Mouse (Mus musculus) kidney, embryonic 15.5 days (tissue): Measurements from ENCODE around the gene Ica1. TPM values are rescaled to one million over a fixed set of nuclear protein-coding genes. Genes with fewer than 3 reads are reported as not detected.

ENCODE experiments used
- polyA plus RNA-seq: library from polyadenylated mRNA; unstranded; fragments of >200 nt; fragmentation: Nextera tagmentation; extraction: Ambion mirVana; gene quantifications from 2 replicates; pipeline ENCODE4 v1.2.1, GENCODE M21; 2015

Ica1 gene
- polyA plus RNA-seq, 1 experiment from 2014 or later, result 28.1 TPM

Other genes starting within 250 kb of the Ica1 start
- 0.38 and 0.39 TPM in 2 replicates for gene Nxph1, start 169.9 kb upstream of the Ica1 start, polyA plus RNA-seq